Comparison of ENCODE assay signal across 10 mouse cellular contexts in the genomic region with DNA sequence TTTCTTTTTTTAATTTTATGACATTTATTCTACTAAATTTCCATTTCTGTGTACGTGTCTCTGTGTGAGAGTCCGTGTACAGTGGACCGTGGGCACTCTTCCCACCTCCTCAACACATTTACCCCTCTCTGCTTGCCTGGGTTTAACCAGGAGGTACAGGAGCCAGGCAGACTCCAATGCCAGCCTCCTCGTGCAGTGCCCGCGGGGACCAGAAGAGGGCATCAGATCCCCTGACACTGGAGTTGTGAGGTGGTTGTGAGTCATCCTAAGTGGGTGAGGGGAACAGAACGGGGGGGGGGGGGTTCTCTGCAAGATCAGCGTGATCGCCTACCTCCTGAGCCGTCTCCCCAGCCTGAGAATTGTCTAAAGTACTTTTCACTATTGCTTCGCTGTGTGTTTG. TPM values are rescaled to one million over a fixed set of nuclear protein-coding genes. Genes with fewer than 3 reads are reported as not detected.
DNase-seq lines count a peak whose midpoint lies in the region; TF ChIP-seq lines count a peak whose summit lies in the region.
"Had no signal": no experiment of that assay in that cellular context is flagged by ENCODE, and none has a peak within 500 bp of the region (broad histone marks: within the 10 kb centered on the region; RNA-seq: fewer than 3 reads in every experiment).

No protein-coding gene starts in this region.

- H3K27ac ChIP-seq in CH12.LX (ENCODE audit: insufficient read depth, low read depth): no peak overlapping the region
- H3K27ac ChIP-seq in left cerebral cortex, adult 2 months: no peak overlapping the region
- H3K27ac ChIP-seq: embryonic facial prominence, embryonic 13.5 days had no signal

- H3K4me1 ChIP-seq in CH12.LX (ENCODE audit: control insufficient read depth in 1 of 2, insufficient read depth in 2 of 2): peaks cover 8 to 9% of the 10 kb centered on the region in 2 experiments

- DNase-seq in heart, postnatal 36 days: peak; percentile 47 to 71
- no peak for DNase-seq in heart, postnatal 25 days (ENCODE audit: low spot score)
- peak; percentile 53 for DNase-seq in CH12.LX (ENCODE audit: extremely low read depth)
- DNase-seq in brain, adult 2 months (ENCODE audit: low read depth, low spot score): peak; percentile 83
- peak; percentile 70 to 74 for DNase-seq in frontal cortex, postnatal 36 days (ENCODE audit: low spot score in 2 of 2)
- peak; percentile 70 to 83 for DNase-seq in left cerebral cortex, adult 2 months (ENCODE audit: extremely low spot score in 1 of 2, low spot score in 2 of 2)
- peak; percentile 42 to 62 for DNase-seq in natural killer cell, adult 2 months (ENCODE audit: low spot score in 2 of 2)
- peak; percentile 58 for DNase-seq in thymus, postnatal 0 days (ENCODE audit: low spot score)

- H3K79me2 ChIP-seq in CH12.LX (replicated peaks; ENCODE audit: control insufficient read depth, extremely low read depth, insufficient read depth, poor library complexity, severe bottlenecking): no peaks in the 10 kb centered on the region

- peak; percentile 44 for TF ChIP-seq RAD21 in CH12.LX (IDR thresholded peaks at IDR 0.05; ENCODE audit: low read depth, low read length)

- dilution Hi-C loops in CH12.LX (cut with MboI; ENCODE audit: extremely low pct_ligation_motif_present, extremely low pct_unique_long_range_greater_than_20kb, low sequenced_read_pairs): no loop called here

- H3K4me3 ChIP-seq in CH12.LX (replicated peaks in 1 of 3; ENCODE audit: low read depth in 2 of 3, low read length in 2 of 3, poor library complexity in 1 of 3): no peak overlapping the region
- no peak overlapping the region for H3K4me3 ChIP-seq in left cerebral cortex, adult 2 months

- H3K27me3 ChIP-seq in CH12.LX (replicated peaks): peaks cover 25% of the 10 kb centered on the region

- peak in 1 of 2 experiments; percentile 64; a peak in 2 of 4 replicates for TF ChIP-seq CTCF in CH12.LX (conservative IDR thresholded peaks at IDR 0.05 in 1 of 2, IDR thresholded peaks at IDR 0.05 in 1 of 2; ENCODE audit: low read depth in 2 of 2, low read length in 2 of 2)
- peak; percentile 66 for TF ChIP-seq CTCF in left cerebral cortex, adult 2 months (IDR thresholded peaks at IDR 0.05)

- no peaks in the 10 kb centered on the region for H3K9me3 ChIP-seq in CH12.LX (replicated peaks; ENCODE audit: low read length)
- H3K9me3 ChIP-seq: embryonic facial prominence, embryonic 13.5 days had no signal

- H3K4me2 ChIP-seq in CH12.LX (ENCODE audit: insufficient read depth, low read depth, poor library complexity, severe bottlenecking): no peak overlapping the region

- no peaks in the 10 kb centered on the region for H3K36me3 ChIP-seq in CH12.LX (replicated peaks in 1 of 2; ENCODE audit: control insufficient read depth in 1 of 2, insufficient read depth in 1 of 2, low read length in 1 of 2)
- H3K36me3 ChIP-seq: embryonic facial prominence, embryonic 13.5 days had no signal

- H3K9ac ChIP-seq in CH12.LX (ENCODE audit: insufficient read depth, low read depth): no peak overlapping the region
- H3K9ac ChIP-seq: embryonic facial prominence, embryonic 13.5 days had no signal

- in situ Hi-C loops in CH12.LX (cut with MboI; ENCODE audit: low pct_ligation_motif_present, low pct_unique_long_range_greater_than_20kb, low sequenced_read_pairs): no loop called here

- TF ChIP-seq EP300 in CH12.LX (IDR thresholded peaks at IDR 0.05; ENCODE audit: low read length): no peak

- intact Hi-C loops in heart, postnatal 36 days (cut with DNase I): no loop called here
- intact Hi-C loops in heart, postnatal 25 days (cut with DNase I): no loop called here
- intact Hi-C loops in left cerebral cortex, adult 2 months (cut with DNase I): no loop called here

- TF ChIP-seq POLR2A in CH12.LX (IDR thresholded peaks at IDR 0.05; ENCODE audit: low read depth, low read length): no peak

TF ChIP-seq in CH12.LX, 34 proteins besides CTCF, POLR2A, EP300 and RAD21:
- TF ChIP-seq MEF2A (IDR thresholded peaks at IDR 0.05; ENCODE audit: borderline replicate concordance, low read depth, low read length) (no peak), SMC3 (IDR thresholded peaks at IDR 0.05; ENCODE audit: low read depth, low read length) (peak; percentile 53), SIN3A (IDR thresholded peaks at IDR 0.05; ENCODE audit: low read length) (no peak), MAFK (IDR thresholded peaks at IDR 0.05; ENCODE audit: insufficient replicate concordance, low read length) (no peak)

RNA-seq across cellular contexts. Expression of a gene that starts 2.2 kb away (rescaled TPM):
- not detected for total RNA-seq in heart, postnatal 36 days (2021)
- not detected for total RNA-seq in heart, postnatal 25 days (2021)
- total RNA-seq in CH12.LX (2012; rRNA removed): not detected in 2 replicates
- not detected in 2 replicates for total RNA-seq in CH12.LX (2014; rRNA removed)
- polyA plus RNA-seq in CH12.LX (2012; ENCODE audit: insufficient read length, low read depth): not detected in 2 replicates
- 1 to 10 TPM in 1 of 2 experiments, not detected in 1; 4.4 TPM for total RNA-seq in left cerebral cortex, adult 2 months (2021)
- 0.55 and 1.3 TPM in 2 replicates for polyA plus RNA-seq in thymus, postnatal 0 days (2015; fragmentation: Nextera tagmentation; extraction: Ambion mirVana)
- polyA plus RNA-seq: embryonic facial prominence, embryonic 13.5 days; lung, embryonic 16.5 days had no signal

RNA-seq across cellular contexts. Expression of a gene that starts 4.2 kb away (rescaled TPM):
- total RNA-seq in heart, postnatal 36 days (2021): 1 to 10 TPM in 1 of 2 experiments, under 1 TPM in 1; 0.68 to 4.8 TPM
- total RNA-seq in heart, postnatal 25 days (2021): 1 to 10 TPM; 2.1 to 2.7 TPM
- total RNA-seq in CH12.LX (2012; rRNA removed): not detected in 2 replicates
- not detected in 2 replicates for total RNA-seq in CH12.LX (2014; rRNA removed)
- polyA plus RNA-seq in CH12.LX (2012; ENCODE audit: insufficient read length, low read depth): not detected in 2 replicates
- 10 to 100 TPM in 1 of 2 experiments, not detected in 1; 22.8 TPM for total RNA-seq in left cerebral cortex, adult 2 months (2021)
- polyA plus RNA-seq in thymus, postnatal 0 days (2015; fragmentation: Nextera tagmentation; extraction: Ambion mirVana): 1.6 and 2.7 TPM in 2 replicates
- polyA plus RNA-seq: embryonic facial prominence, embryonic 13.5 days; lung, embryonic 16.5 days had no signal

RNA-seq across cellular contexts. Expression of a gene that starts 14.6 kb away (rescaled TPM):
- 10 to 100 TPM; 66.1 to 70.0 TPM for total RNA-seq in heart, postnatal 36 days (2021)
- total RNA-seq in heart, postnatal 25 days (2021): 10 to 100 TPM; 73.0 to 73.7 TPM
- total RNA-seq in CH12.LX (2012; rRNA removed): 68.7 and 83.2 TPM in 2 replicates
- total RNA-seq in CH12.LX (2014; rRNA removed): 71.4 and 74.7 TPM in 2 replicates
- 101 and 137 TPM in 2 replicates for polyA plus RNA-seq in CH12.LX (2012; ENCODE audit: insufficient read length, low read depth)
- total RNA-seq in left cerebral cortex, adult 2 months (2021): 10 to 100 TPM; 72.6 to 75.6 TPM
- polyA plus RNA-seq in thymus, postnatal 0 days (2015; fragmentation: Nextera tagmentation; extraction: Ambion mirVana): 140 and 150 TPM in 2 replicates

RNA-seq across cellular contexts. Expression of a gene that starts 51.7 kb away (rescaled TPM):
- 1 to 10 TPM; 7.1 to 8.0 TPM for total RNA-seq in heart, postnatal 36 days (2021)
- 1 to 10 TPM; 7.7 to 8.5 TPM for total RNA-seq in heart, postnatal 25 days (2021)
- total RNA-seq in CH12.LX (2012; rRNA removed) (6.0 and 9.7 TPM in 2 replicates), CH12.LX (2014; rRNA removed) (13.4 and 14.8 TPM in 2 replicates)
- 7.3 and 9.1 TPM in 2 replicates for polyA plus RNA-seq in CH12.LX (2012; ENCODE audit: insufficient read length, low read depth)
- 1 to 10 TPM; 7.9 to 8.7 TPM for total RNA-seq in left cerebral cortex, adult 2 months (2021)
- 13.6 and 16.7 TPM in 2 replicates for polyA plus RNA-seq in thymus, postnatal 0 days (2015; fragmentation: Nextera tagmentation; extraction: Ambion mirVana)

RNA-seq across cellular contexts. Expression of a gene that starts 51.7 kb away (rescaled TPM):
- total RNA-seq in heart, postnatal 36 days (2021): 1 to 10 TPM; 3.7 to 4.1 TPM
- 1 to 10 TPM; 4.0 to 4.2 TPM for total RNA-seq in heart, postnatal 25 days (2021)
- total RNA-seq in CH12.LX (2012; rRNA removed): 6.0 and 7.0 TPM in 2 replicates
- total RNA-seq in CH12.LX (2014; rRNA removed): 4.6 and 5.5 TPM in 2 replicates
- polyA plus RNA-seq in CH12.LX (2012; ENCODE audit: insufficient read length, low read depth): 10.2 and 10.6 TPM in 2 replicates
- total RNA-seq in left cerebral cortex, adult 2 months (2021): 10 to 100 TPM; 10.0 to 12.5 TPM
- polyA plus RNA-seq in thymus, postnatal 0 days (2015; fragmentation: Nextera tagmentation; extraction: Ambion mirVana): 8.6 and 9.3 TPM in 2 replicates
